Mouse (Mus musculus): ENCODE data around the gene Fbxw11. TPM values are rescaled to one million over a fixed set of nuclear protein-coding genes. Genes with fewer than 3 reads are reported as not detected.

Gene Fbxw11
- total RNA-seq, 1 experiment from 2014 or later = 59.2 TPM

Other genes starting within 250 kb of the Fbxw11 start
- 3.9 and 7.0 TPM in 2 replicates for gene Ubtd2, start 187.4 kb upstream of the Fbxw11 start, total RNA-seq (2017)
- gene Efcab9, start 110.6 kb upstream of the Fbxw11 start, total RNA-seq (2017) = 9.1 TPM in 1 of 2 replicates, not detected in the other
- 14.7 and 20.9 TPM in 2 replicates for gene Stk10, start 109.4 kb upstream of the Fbxw11 start, total RNA-seq (2017)
- gene Smim23, start 181.9 kb downstream of the Fbxw11 start, total RNA-seq (2017) = not detected in 2 replicates